Mouse (Mus musculus): ENCODE measurements around the gene Tet1.
"Not testable (repeated sequence)": the region's sequence is repeated elsewhere in the genome, so short reads cannot be mapped to it uniquely, and the experiment has no call there.

The Tet1 gene

GRCm38 (mm10) chr10:62851025-62851424, 57.8 kb downstream of the Tet1 start:
- DNase-seq (ENCODE audit: low read depth, low spot score) = no peak

- no peak for DNase-seq (ENCODE audit: low read depth, low spot score)
These were observed 60.0 kb downstream of the Tet1 start for GRCm38 (mm10) chr10:62848783-62849182.

- DNase-seq (ENCODE audit: low read depth, low spot score) = no peak
These were observed 61.6 kb downstream of the Tet1 start for GRCm38 (mm10) chr10:62847069-62847626.

- DNase-seq (ENCODE audit: low read depth, low spot score) = no peak
These were observed 64.9 kb downstream of the Tet1 start for GRCm38 (mm10) chr10:62843787-62844491.

GRCm38 (mm10) chr10:62841901-62842447, 66.8 kb downstream of the Tet1 start:
- DNase-seq (ENCODE audit: low read depth, low spot score) = no peak

GRCm38 (mm10) chr10:62840687-62841086, 68.1 kb downstream of the Tet1 start:
- no peak for DNase-seq (ENCODE audit: low read depth, low spot score)

- DNase-seq (ENCODE audit: low read depth, low spot score) = no peak
These were observed 70.8 kb downstream of the Tet1 start for GRCm38 (mm10) chr10:62837987-62838386.

GRCm38 (mm10) chr10:62832783-62833182, 76.0 kb downstream of the Tet1 start:
- no peak for DNase-seq (ENCODE audit: low read depth, low spot score)

- no peak for DNase-seq (ENCODE audit: low read depth, low spot score)
These were observed 77.2 kb downstream of the Tet1 start for GRCm38 (mm10) chr10:62831546-62831945.

- DNase-seq (ENCODE audit: low read depth, low spot score) = no peak
These were observed 84.3 kb downstream of the Tet1 start for GRCm38 (mm10) chr10:62824474-62824873.

- DNase-seq (ENCODE audit: low read depth, low spot score) = no peak
These were observed 85.4 kb downstream of the Tet1 start for GRCm38 (mm10) chr10:62823431-62823830.

GRCm38 (mm10) chr10:62810010-62810409, 98.8 kb downstream of the Tet1 start:
- no peak for DNase-seq (ENCODE audit: low read depth, low spot score)

GRCm38 (mm10) chr10:62808766-62809165, 100.0 kb downstream of the Tet1 start:
- no peak for DNase-seq (ENCODE audit: low read depth, low spot score)

GRCm38 (mm10) chr10:62808316-62808715, 100.5 kb downstream of the Tet1 start:
- no peak for DNase-seq (ENCODE audit: low read depth, low spot score)

- DNase-seq (ENCODE audit: low read depth, low spot score) = no peak
These were observed 104.7 kb downstream of the Tet1 start for GRCm38 (mm10) chr10:62804106-62804505.

GRCm38 (mm10) chr10:62803296-62803695, 105.5 kb downstream of the Tet1 start:
- DNase-seq (ENCODE audit: low read depth, low spot score) = no peak

GRCm38 (mm10) chr10:62794221-62794620, 114.6 kb downstream of the Tet1 start:
- DNase-seq (ENCODE audit: low read depth, low spot score) = no peak

GRCm38 (mm10) chr10:62793091-62793453, 115.7 kb downstream of the Tet1 start:
- DNase-seq (ENCODE audit: low read depth, low spot score) = peak; percentile 25

- peak; percentile 98 for DNase-seq (ENCODE audit: low read depth, low spot score)
These were observed 116.4 kb downstream of the Tet1 start, which contains the start of gene Ccar1 for GRCm38 (mm10) chr10:62792177-62793090. Gene Ccar1 (minus strand): TSS chr10:62792286.

GRCm38 (mm10) chr10:62791251-62792176, 117.3 kb downstream of the Tet1 start:
- peak; percentile 8 for DNase-seq (ENCODE audit: low read depth, low spot score)

- DNase-seq (ENCODE audit: low read depth, low spot score) = not testable (repeated sequence)
These were observed 127.0 kb downstream of the Tet1 start for GRCm38 (mm10) chr10:62781776-62782175.

All from retina, adult 2 months (tissue).